Mouse (Mus musculus) c-Kit-positive CD71-positive TER-119-positive erythroid progenitor cells, embryonic 14.5 days (primary cell): ENCODE results near the gene Rreb1.

Experiments used
- DNase-seq: peaks from one replicate; pipeline ENCODE4 v3.0.0-alpha.2; 2013; ENCODE audit warnings: low spot score

The Rreb1 gene

GRCm38 (mm10) chr13:37779251-37779667 is 1.1 kb downstream of the Rreb1 start:
- no peak for DNase-seq

- DNase-seq: no peak
Measured at GRCm38 (mm10) chr13:37781557-37781956, 3.4 kb downstream of the Rreb1 start.

DNA sequence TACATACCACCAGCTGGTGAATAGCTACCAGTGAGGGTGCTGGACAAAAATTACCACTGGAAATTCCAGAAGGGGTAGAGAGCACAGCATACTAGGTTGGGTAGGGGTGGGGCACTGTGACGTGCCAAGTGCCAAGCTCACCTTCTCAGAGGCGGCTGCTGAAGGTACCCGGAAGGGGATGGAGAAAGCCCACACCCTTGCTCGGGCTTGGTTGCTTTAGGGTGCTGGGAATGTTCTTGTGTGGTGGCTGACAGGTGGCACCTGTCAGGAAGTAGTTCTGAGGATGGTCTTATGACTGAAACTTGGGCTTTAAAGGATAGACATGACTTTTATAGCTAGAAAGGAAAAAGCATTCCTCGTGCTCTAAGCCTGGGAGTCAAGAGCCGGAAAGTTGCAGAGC is 3.9 kb downstream of the Rreb1 start:
- DNase-seq: no peak

- no peak for DNase-seq
Measured at GRCm38 (mm10) chr13:37783676-37784075, 5.5 kb downstream of the Rreb1 start.

DNA sequence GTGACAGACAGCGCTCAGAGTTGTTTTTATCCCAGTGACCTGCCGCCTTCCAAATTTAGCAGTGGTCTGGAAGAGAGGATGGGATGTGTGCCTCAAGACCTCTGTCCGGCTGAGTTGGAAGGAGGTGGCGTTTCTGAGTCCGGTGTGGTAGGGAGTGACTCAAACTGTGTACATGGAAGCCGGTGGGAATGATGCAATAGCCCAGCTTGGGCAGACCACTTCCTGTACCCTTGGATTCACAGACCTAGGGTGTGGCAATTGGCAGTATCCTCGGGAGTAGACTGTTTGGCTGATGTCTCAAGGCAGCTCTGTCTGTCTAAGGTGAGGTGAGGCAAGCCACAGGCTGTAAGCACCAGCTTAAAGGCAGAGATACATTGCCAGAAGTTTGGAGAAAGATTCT is 6.0 kb downstream of the Rreb1 start:
- DNase-seq: no peak

GRCm38 (mm10) chr13:37792739-37793336 is 14.6 kb downstream of the Rreb1 start:
- DNase-seq: no peak

DNA sequence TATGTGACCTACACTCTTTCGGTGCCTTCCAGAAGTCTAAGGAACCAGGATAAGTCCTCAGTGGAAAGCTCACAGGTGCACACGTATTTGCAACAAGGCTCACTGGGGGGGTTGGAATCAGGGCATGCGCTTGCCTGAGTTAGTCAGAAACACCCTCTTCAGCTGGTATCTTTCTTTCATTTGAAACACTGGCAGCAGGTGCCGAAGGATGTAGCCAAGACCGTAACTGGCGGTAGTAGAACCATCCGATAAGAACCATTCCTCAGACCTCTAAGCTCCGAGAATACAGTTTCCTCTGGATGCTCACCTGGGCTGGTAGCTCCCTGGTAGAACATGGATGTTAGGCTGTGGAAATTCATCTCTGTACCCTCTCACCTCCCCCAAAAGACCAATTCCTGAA is 20.6 kb downstream of the Rreb1 start:
- no peak for DNase-seq

- no peak for DNase-seq
Measured at GRCm38 (mm10) chr13:37799413-37799812, 21.2 kb downstream of the Rreb1 start.

- no peak for DNase-seq
Measured at GRCm38 (mm10) chr13:37801101-37802075, 23.2 kb downstream of the Rreb1 start.

DNA sequence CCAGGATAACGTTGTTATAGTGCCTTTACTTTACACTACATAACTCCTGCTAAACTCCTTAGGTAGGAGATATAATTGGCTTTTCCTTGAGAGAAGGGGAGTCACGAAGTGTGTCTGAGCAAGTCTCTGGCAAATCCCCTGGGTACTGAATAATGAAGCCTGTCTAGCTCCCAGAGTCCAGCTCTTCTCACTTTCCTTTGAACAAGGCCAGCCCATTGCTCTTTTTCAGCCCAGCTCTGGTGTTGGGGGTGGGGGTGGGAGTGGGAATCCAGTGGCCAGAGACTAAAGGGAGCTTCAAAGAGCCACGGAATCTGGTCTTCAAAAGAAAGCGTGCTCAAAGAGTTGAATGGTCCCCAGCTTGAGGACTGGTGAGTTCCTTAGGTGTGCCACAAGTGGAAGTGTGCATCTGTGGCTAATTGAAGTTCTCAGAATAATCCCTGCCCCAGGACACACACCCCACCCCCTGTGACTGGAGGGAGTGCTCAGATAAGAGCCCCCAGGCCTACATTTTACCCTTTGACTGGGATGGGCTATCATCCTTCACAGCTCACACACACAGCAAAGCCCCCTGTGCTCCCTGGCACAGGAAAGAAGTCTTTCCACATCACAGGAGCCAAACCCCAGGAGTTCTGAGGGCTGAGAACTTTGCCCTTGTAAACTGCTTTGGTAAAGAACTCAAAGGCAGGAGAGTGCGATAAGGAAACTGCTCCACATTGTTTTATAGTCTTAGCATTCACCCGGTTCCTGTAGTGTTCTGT is 24.2 kb downstream of the Rreb1 start:
- no peak for DNase-seq

GRCm38 (mm10) chr13:37803244-37803643 is 25.0 kb downstream of the Rreb1 start:
- DNase-seq: no peak

- DNase-seq: no peak
Measured at GRCm38 (mm10) chr13:37804023-37804422, 25.8 kb downstream of the Rreb1 start.

DNA sequence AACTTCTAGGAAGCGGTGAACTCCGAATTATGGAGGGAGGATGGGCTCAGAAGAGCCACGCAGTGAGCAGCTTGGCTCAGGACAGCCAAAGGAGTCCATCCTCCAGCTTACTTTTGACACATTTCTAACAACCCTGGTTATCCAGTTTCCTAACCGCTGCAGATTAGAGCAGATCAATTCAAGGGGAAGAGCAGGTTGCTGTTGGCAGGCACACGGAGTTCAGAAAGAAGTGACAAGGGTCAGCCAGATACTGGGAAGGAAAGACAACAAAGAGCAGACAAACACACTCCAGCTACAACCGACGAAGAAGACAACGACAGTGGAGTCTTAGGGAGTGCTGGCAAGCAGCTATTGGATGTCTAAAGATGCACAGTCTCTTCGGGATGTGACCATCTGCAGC is 36.8 kb downstream of the Rreb1 start:
- no peak for DNase-seq

DNA sequence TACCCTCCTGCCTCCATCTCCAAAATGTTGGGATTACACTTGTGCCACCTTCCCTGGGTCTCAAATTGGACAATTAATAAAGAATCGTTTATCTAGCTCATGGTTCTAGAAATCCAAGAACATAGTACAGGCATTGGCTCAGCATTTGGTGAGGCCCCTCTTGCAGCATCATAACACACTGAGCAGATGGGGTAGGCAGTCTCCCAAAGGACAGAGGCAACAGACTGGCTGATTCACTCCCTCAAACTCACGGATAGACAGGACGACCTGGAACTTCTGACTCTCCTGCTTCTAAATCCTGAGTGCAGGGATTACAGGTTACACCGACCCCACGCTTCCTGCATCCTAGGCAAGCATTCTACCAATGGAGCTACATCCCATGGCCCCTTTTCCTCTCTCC is 38.5 kb downstream of the Rreb1 start:
- DNase-seq: no peak

DNA sequence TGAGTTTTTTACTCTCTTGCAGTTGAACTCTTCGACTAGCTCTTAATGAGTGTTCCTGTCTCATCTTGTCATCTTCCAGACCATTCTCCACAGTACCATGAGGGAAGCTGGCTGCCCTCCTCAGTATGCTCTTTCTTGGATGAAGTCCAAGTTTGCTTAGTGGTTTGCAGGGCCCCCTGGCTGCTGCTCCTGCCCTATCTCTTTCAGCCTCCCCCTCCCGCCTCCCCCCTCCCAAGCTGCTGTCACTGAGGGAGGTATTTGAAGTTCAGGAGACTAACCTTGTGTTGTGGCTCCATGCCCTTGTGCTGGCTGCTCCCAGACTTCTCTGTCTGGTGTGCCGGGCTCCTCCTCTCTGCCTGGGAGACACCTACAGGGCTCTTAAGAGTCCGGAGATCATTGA is 43.2 kb downstream of the Rreb1 start:
- no peak for DNase-seq

DNA sequence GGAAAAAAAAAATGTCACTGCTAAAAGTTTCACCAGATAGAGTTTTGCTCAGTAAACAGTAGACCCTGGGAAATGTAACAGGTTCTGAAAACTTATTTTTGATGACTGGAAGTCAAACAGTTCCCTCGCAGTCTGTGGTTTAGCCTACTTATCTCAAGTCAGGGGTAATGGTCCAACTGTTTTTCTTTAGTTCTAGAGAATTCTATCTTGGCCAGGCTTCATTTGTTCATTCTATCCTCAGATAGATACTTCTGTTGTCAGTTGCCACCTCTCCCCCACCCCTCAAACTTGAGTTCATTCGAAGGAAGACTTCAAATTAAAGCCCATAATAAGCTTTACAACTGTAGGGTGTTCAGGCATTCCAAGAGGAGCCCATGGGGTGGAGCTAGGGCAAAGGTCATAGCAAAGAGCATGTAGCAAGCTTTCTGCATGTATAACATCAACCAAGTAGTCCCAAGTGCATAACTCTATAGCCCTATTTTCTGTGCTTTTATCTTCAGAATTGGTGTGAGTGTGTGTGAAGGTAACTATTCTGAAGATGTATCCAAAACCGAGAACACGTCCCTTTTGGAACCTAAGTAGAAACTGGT is 46.2 kb downstream of the Rreb1 start:
- no peak for DNase-seq

GRCm38 (mm10) chr13:37824956-37825645 is 46.9 kb downstream of the Rreb1 start:
- peak; percentile 42 for DNase-seq

GRCm38 (mm10) chr13:37825646-37826280 is 47.6 kb downstream of the Rreb1 start:
- peak; percentile 53 for DNase-seq

DNA sequence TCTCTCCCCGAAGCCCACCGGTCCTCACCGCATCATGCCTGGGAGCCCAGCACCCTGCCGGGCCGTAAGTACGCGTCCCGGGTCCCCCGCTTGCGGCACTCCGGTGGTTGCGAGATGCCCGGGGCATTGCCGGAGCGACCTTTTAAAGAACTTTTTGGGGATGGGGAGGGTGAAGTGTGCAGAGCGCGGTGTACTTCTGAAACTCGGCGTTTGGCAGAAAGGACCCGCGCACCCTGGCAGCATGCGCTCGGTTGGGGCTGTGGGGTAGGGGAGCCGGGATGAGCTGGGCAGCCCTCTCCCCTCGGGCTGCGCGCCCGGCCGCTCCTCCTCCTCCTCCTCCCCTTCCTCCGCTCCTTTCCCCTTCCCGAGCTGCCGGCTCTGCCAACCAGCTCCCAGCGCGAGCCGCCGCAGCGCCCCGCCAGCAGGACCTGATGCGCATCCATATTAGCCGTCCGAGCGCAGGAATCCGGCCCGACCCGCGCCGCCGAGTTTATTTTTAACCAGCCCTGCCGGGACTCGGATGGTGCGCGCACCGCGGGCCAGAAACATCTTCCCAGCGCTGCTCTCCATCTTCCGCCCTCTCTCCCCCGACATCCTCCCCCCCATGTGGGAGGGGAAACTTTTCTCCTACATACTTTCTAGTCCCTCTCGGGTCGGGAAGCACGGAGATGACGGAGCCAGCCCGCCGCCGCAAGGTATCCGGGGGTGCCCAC is 48.2 kb downstream of the Rreb1 start:
- DNase-seq: peak; percentile 37

GRCm38 (mm10) chr13:37826994-37827262 is 48.7 kb downstream of the Rreb1 start:
- DNase-seq: no peak
